Mouse (Mus musculus) forebrain, embryonic 11.5 days (tissue): ENCODE measurements around the gene Daxx. TPM values are rescaled to one million over a fixed set of nuclear protein-coding genes. Genes with fewer than 3 reads are reported as not detected.

Experiments
- ATAC-seq: fragments of 200-750 bp; cut with Nextera tagmentation; replicated peaks from 2 replicates; pipeline ENCODE4 v1.8.0; 2017; ENCODE audit warnings: moderate TSS enrichment; ENCODE audit not compliant: low FRiP score
- DNase-seq: peaks from one replicate; pipeline ENCODE4 v3.0.0-alpha.2; 2017; ENCODE audit warnings: low spot score
- H3K27ac ChIP-seq: fragments of 300-500 bp; sonication (generic); 2 replicates; pipeline ENCODE4 v1.5.1; 2014; ENCODE audit warnings: low read depth, low read length
- H3K27me3 ChIP-seq: fragments of 300-500 bp; sonication (generic); 2 replicates; pipeline ENCODE4 v1.6.1; 2014; ENCODE audit warnings: mild to moderate bottlenecking, low read length, mixed read lengths; ENCODE audit not compliant: control insufficient read depth, insufficient read depth
- H3K36me3 ChIP-seq: fragments of 300-500 bp; sonication (generic); 2 replicates; pipeline ENCODE4 v1.6.1; 2014; ENCODE audit warnings: mild to moderate bottlenecking, low read length, moderate library complexity, mixed read lengths; ENCODE audit not compliant: control insufficient read depth, insufficient read depth
- H3K4me1 ChIP-seq: fragments of 300-500 bp; sonication (generic); replicated peaks from 2 replicates; pipeline ENCODE4 v1.6.1; 2014; ENCODE audit warnings: low read length, mixed read lengths; ENCODE audit not compliant: control insufficient read depth, insufficient read depth
- H3K4me2 ChIP-seq: fragments of 300-500 bp; sonication (generic); 2 replicates; pipeline ENCODE4 v1.6.1; 2014; ENCODE audit warnings: low read depth, mild to moderate bottlenecking, low read length, moderate library complexity, mixed read lengths; ENCODE audit not compliant: severe bottlenecking
- H3K4me3 ChIP-seq: fragments of 300-500 bp; sonication (generic); 2 replicates; pipeline ENCODE4 v1.5.1; 2014; ENCODE audit warnings: low read depth, low read length
- H3K9ac ChIP-seq: fragments of 300-500 bp; sonication (generic); 2 replicates; pipeline ENCODE4 v1.6.1; 2014; ENCODE audit warnings: low read length
- H3K9me3 ChIP-seq: fragments of 300-500 bp; sonication (generic); 2 replicates; pipeline ENCODE4 v1.6.1; 2016; ENCODE audit warnings: low read length, mixed read lengths; ENCODE audit not compliant: control insufficient read depth
- WGBS: fragments of 180-500 bp; shearing (Covaris S2); extraction: QIAGEN DNeasy Blood & Tissue Kit; methylation state at CpG from one replicate; pipeline ENCODE4 v1.1.7; 2014; 5-methylcytosine and 5-hydroxymethylcytosine counted together
- polyA plus RNA-seq: library from polyadenylated mRNA; unstranded; fragments of >200 nt; fragmentation: Nextera tagmentation; extraction: Ambion mirVana; gene quantifications from 2 replicates; pipeline ENCODE4 v1.2.1, GENCODE M21; 2014

Daxx gene
- polyA plus RNA-seq, 1 experiment from 2014 or later, result 68.2 TPM

DNA sequence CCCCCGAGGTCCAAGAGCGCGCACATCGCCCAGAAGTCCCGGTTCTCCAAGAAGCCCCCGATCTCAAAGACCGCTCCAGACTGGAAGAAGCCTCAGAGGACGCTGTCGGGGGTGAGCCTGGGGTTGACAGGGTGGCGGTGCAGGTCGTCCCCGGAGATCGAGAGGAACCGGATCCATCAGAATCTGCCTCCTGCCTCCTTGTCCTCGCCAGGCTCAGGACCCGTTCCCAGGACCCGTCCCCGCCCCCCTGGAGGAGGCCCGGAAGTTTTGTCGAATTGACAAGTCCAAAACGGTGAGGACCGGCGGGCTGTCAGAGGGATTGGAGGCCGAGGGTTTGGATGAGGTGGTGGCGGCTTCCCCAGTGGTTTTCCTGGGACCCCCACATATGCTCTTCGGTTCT is 31.8 kb downstream of the Daxx start:
- no peaks in the 10 kb centered on the region for H3K27me3 ChIP-seq
- peak overlapping the region; percentile 92 for H3K4me2 ChIP-seq
- 3% methylated on average over 26 of the region's 26 CpGs for WGBS
- H3K4me1 ChIP-seq, result peaks cover 8% of the 10 kb centered on the region
- peak overlapping the region; percentile 85 for H3K4me3 ChIP-seq
- DNase-seq, result no peak
- no peak overlapping the region for H3K27ac ChIP-seq
- H3K9me3 ChIP-seq, result no peaks in the 10 kb centered on the region
- no peak; the same call in 1 of the 2 replicates for ATAC-seq
- H3K9ac ChIP-seq, result peak overlapping the region; percentile 73
- peaks cover 6% of the 10 kb centered on the region; the same call in 1 of the 2 replicates for H3K36me3 ChIP-seq

DNA sequence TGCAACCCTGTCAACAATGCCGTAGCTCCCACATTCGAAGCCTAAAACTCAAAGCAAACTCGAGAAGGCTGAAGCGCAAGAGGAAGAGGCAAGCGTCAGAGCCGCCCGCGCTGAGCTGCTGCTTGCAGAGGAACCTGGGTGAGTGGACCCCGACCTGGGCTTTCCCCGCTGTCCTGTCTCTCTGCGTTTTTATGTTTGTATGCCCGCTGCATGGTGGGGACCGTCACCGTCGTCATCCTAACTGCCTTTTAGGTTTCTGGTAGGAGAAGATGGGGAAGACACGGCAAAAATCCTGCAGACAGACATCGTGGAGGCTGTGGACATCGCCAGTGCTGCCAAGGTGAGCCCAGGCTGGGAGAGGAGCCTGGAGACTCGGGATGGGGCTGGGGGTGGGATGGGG is 32.2 kb downstream of the Daxx start:
- H3K9me3 ChIP-seq, result no peaks in the 10 kb centered on the region
- H3K27ac ChIP-seq, result no peak overlapping the region
- ATAC-seq (no peak), DNase-seq (no peak)
- peak overlapping the region; percentile 73 for H3K9ac ChIP-seq
- H3K36me3 ChIP-seq, result peaks cover 6% of the 10 kb centered on the region; the same call in 1 of the 2 replicates
- peaks cover 8% of the 10 kb centered on the region for H3K4me1 ChIP-seq
- peak overlapping the region; percentile 92 for H3K4me2 ChIP-seq
- WGBS, result 67% methylated on average over 19 of the region's 19 CpGs
- H3K4me3 ChIP-seq, result peak overlapping the region; percentile 85
- H3K27me3 ChIP-seq, result no peaks in the 10 kb centered on the region

DNA sequence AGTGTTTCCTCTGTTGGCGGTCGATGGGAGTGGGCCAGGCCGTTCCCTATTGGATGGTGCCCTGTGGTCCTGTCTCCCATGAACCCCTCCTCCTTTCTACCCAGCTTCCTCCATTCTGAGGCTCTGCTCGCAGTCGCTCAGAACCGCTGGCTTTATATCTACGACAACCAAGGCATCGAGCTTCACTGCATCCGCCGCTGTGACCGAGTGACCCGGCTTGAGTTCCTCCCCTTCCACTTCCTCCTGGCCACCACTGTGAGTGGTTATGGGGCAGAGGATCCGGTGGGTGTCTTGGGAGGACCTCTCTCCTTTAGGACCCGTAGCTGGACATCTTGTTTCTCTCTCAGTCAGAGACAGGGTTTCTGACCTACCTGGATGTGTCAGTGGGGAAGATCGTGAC is 34.2 kb downstream of the Daxx start:
- H3K36me3 ChIP-seq, result peaks cover 6% of the 10 kb centered on the region; the same call in 1 of the 2 replicates
- 92% methylated on average over 15 of the region's 15 CpGs for WGBS

DNA sequence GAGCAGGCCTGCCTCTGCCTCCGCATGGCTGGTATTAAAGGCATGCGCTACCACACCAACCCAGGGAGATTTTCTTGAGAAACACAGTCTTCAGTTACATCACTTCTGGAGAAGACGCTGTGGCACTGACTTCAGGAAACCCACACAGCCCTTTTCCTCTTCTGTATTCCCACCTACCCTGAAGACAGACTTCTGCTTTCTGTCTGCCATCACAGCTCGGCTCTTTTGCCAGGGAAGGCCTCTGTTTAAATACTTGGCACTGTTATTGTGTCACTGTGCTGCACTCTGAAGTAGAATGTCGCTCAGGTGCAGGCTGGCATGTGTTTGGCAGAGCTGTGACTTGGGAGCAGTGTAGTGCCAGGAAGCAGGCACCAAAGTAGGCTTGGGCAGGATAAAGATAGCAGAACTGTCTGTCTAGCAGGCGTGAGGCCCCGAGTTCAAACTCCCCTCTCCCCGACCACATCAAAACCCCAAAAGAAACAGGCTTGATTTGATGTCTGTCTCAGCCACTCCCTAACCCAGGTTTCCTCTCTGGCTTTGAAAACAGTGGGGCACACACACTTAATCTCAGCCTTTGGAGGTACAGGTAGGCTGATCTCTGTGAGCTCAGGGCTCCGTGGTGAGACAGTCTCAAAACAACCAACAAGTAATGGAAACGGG is 38.3 kb downstream of the Daxx start:
- Histone ChIP-seq H3K9me3 (no peaks in the 10 kb centered on the region), H3K27me3 (no peaks in the 10 kb centered on the region), H3K4me1 (peaks cover 15% of the 10 kb centered on the region), H3K4me3 (no peak overlapping the region), H3K9ac (no peak overlapping the region), H3K36me3 (peaks cover 9% of the 10 kb centered on the region; the same call in 1 of the 2 replicates), H3K4me2 (no peak overlapping the region), H3K27ac (no peak overlapping the region)
- ATAC-seq, result no peak
- 92% methylated on average over 10 of the region's 10 CpGs for WGBS
- DNase-seq, result no peak

More for the DNA sequence above, 34.2 kb downstream of the Daxx start:
- ATAC-seq (no peak), DNase-seq (no peak)
- peaks cover 8% of the 10 kb centered on the region for H3K4me1 ChIP-seq
- H3K4me2 ChIP-seq, result no peak overlapping the region
- H3K27ac ChIP-seq, result no peak overlapping the region
- H3K27me3 ChIP-seq, result no peaks in the 10 kb centered on the region
- H3K9me3 ChIP-seq, result no peaks in the 10 kb centered on the region
- H3K4me3 ChIP-seq, result no peak overlapping the region
- no peak overlapping the region for H3K9ac ChIP-seq

DNA sequence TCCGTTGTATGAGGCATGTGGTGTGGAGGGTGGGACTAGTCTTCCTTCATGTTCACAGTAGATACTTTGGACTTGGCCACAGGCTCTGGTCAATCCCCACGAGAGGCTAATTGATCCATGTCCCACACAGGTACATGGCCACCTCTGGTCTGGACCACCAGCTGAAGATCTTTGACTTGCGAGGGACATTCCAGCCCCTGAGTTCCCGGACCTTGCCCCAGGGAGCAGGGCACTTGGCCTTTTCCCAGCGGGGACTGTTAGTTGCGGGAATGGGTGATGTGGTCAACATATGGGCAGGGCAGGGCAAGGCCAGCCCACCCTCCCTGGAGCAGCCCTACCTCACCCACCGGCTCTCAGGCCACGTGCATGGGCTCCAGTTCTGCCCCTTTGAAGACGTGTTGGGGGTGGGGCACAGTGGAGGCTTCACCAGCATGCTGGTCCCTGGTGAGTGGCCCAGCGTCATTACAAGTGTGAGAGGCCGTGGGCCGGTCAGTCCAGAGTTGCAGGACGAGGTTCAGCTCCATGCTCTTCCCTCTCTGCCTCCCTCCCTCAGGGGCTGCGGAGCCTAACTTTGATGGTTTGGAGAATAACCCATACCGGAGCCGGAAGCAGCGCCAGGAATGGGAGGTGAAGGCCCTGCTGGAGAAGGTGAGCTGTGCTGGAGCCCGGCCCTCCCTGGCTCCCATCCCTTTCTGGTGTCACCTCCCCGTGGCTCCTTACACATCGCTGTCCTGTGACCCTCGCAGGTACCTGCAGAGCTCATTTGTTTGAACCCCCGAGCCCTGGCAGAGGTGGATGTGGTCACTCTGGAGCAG is 39.1 kb downstream of the Daxx start:
- Histone ChIP-seq H3K9me3 (no peaks in the 10 kb centered on the region), H3K4me2 (no peak overlapping the region), H3K27ac (no peak overlapping the region), H3K4me3 (no peak overlapping the region), H3K9ac (no peak overlapping the region), H3K27me3 (no peaks in the 10 kb centered on the region), H3K4me1 (peaks cover 22% of the 10 kb centered on the region), H3K36me3 (peaks cover 9% of the 10 kb centered on the region)
- ATAC-seq, result no peak
- 93% methylated on average over 22 of the region's 22 CpGs for WGBS
- no peak for DNase-seq

DNA sequence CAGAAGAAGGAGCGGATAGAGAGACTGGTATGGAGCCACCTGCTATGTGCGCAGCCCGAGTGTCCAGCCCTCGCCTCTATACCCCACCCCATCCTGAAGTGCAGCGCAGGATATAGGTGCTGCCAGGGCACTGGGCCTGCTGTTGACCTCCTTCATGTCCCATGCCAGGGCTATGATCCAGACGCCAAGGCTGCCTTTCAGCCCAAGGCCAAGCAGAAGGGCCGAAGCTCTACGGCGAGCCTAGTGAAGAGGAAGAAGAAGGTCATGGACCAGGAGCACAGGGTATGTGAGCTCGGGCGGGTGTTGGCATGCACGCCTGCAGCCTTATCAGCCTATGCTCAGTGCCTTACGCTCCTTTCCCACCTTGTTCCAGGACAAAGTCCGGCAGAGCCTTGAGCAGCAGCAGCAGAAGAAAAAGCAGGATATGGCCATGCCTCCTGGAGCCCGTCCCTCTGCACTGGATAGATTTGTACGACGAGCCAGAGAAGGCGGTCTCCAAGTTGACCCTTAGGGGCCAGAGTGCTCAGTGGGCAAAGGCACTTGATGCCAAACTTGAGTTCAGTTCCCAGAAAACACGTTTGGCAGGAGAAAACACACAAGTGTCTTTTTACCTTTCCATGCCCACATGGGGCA is 39.8 kb downstream of the Daxx start:
- DNase-seq, result no peak
- no peaks in the 10 kb centered on the region for H3K27me3 ChIP-seq
- H3K4me2 ChIP-seq, result no peak overlapping the region
- H3K4me3 ChIP-seq, result no peak overlapping the region
- no peak for ATAC-seq
- WGBS, result 91% methylated on average over 19 of the region's 19 CpGs
- H3K4me1 ChIP-seq, result peaks cover 26% of the 10 kb centered on the region
- H3K27ac ChIP-seq, result no peak overlapping the region
- no peaks in the 10 kb centered on the region for H3K9me3 ChIP-seq
- peaks cover 13% of the 10 kb centered on the region for H3K36me3 ChIP-seq
- no peak overlapping the region for H3K9ac ChIP-seq

DNA sequence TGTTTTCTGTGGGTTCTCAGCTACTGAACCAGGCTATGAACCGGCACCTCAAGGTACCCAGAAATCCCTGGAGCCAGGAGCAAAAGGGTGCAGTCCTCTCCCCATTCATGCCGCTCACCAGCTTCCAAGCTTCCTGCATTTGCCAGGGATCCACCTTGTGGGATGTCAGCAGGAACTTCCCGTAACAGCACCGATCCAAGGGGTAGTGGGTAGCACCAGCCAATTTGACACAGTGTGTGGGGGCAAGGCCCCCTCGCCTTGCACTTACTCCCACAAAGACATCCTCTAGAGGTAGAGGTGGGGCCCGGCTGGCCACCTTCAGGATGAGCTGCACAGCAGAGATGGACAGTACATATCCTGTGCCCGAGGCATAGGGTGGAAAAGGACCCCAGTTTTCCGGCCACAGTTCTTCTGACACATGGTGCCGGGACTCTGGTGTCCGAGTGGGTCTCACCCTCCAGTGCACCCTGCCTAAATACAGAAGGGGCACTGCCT is 41.0 kb downstream of the Daxx start:
- ATAC-seq (no peak), DNase-seq (no peak)
- H3K4me2 ChIP-seq, result peak overlapping the region; percentile 21; the same call in 1 of the 2 replicates
- H3K4me1 ChIP-seq, result peaks cover 34% of the 10 kb centered on the region
- H3K4me3 ChIP-seq, result no peak overlapping the region
- H3K27me3 ChIP-seq, result no peaks in the 10 kb centered on the region
- peaks cover 12% of the 10 kb centered on the region for H3K36me3 ChIP-seq
- no peak overlapping the region for H3K27ac ChIP-seq
- 75% methylated on average over 10 of the region's 10 CpGs for WGBS
- H3K9ac ChIP-seq, result no peak overlapping the region
- H3K9me3 ChIP-seq, result no peaks in the 10 kb centered on the region
